ENCODE assay signal across 8 mouse cellular contexts in the genomic region with DNA sequence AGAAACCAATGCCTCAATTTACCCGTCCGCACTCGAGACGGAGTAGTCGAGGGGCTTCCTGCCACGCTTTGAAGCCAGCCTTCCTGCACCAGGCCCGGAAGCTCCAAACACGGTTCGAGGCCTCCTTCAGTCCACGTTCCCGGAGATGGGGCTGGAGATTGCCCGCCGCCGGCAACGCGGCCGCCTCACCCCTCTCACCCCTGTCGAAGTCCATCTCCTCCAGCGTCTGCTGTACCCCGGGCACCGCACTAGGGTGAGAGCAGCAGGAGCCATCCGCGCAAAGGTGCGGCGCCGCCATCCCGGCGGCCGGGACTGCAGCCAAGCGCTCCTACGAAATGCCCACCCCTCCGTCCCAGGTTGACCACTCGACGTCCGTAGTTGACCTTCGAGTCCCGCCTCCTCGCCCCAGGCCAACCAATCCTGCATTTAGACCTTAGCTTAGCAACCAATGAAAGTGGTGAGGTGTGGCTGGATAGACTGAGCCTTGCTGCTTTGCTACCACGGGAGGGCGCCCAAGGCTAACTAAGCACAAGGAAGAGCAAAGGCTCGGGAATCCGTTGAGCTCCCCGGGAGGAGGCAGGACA. TPM values are rescaled to one million over a fixed set of nuclear protein-coding genes. Genes with fewer than 3 reads are reported as not detected.
DNase-seq lines count a peak whose midpoint lies in the region; ATAC-seq and TF ChIP-seq lines count a peak whose summit lies in the region.

Gene Ankrd39 (minus strand): TSS at position 558 of the 584 bp plus-strand sequence.

- H3K36me3 ChIP-seq in G1E (replicated peaks): peaks cover 33% of the 10 kb centered on the region
- peaks cover 28% of the 10 kb centered on the region for H3K36me3 ChIP-seq in forebrain, embryonic 16.5 days (ENCODE audit: control insufficient read depth, insufficient read depth)
- H3K36me3 ChIP-seq in lung, embryonic 14.5 days (ENCODE audit: insufficient read depth): peaks cover 50% of the 10 kb centered on the region
- no peaks in the 10 kb centered on the region for H3K36me3 ChIP-seq in thymus, adult 2 months (ENCODE audit: control insufficient read depth, insufficient read depth, low read length)

- H3K9me3 ChIP-seq in G1E (replicated peaks): no peaks in the 10 kb centered on the region
- no peaks in the 10 kb centered on the region for H3K9me3 ChIP-seq in forebrain, embryonic 16.5 days (ENCODE audit: control insufficient read depth, low read length)
- H3K9me3 ChIP-seq in lung, embryonic 14.5 days (ENCODE audit: low read depth, low read length): no peaks in the 10 kb centered on the region

- 0% methylated on average over 43 of the region's 43 CpGs for WGBS in forebrain, embryonic 16.5 days
- under 1% methylated on average over 43 of the region's 43 CpGs for WGBS in lung, embryonic 14.5 days
- WGBS in olfactory bulb, adult 2 months: under 1% methylated on average over 43 of the region's 43 CpGs
- under 1% methylated on average over 43 of the region's 43 CpGs for WGBS in thymus, adult 2 months

- TF ChIP-seq CTCF in G1E (IDR thresholded peaks at IDR 0.05; ENCODE audit: low read depth, low read length): peak; percentile 89
- TF ChIP-seq CTCF in layer of hippocampus, adult 2 months (conservative IDR thresholded peaks at IDR 0.05): peak; percentile 97
- TF ChIP-seq CTCF in lung, embryonic 14.5 days (IDR thresholded peaks at IDR 0.05; ENCODE audit: low read depth): peak; percentile 99
- TF ChIP-seq CTCF in olfactory bulb, adult 2 months (IDR thresholded peaks at IDR 0.05; ENCODE audit: insufficient read depth, low read depth, low read length): peak; percentile 79
- TF ChIP-seq CTCF in thymus, adult 2 months (IDR thresholded peaks at IDR 0.05; ENCODE audit: borderline replicate concordance, control insufficient read depth, extremely low read depth, insufficient read depth, low read length, poor library complexity): peak; percentile 87

- DNase-seq in G1E (ENCODE audit: low spot score): peak; percentile 100
- DNase-seq in cerebellum, adult 18-20 months: peak; percentile 97 to 100
- DNase-seq in heart, postnatal 36 days: peak; percentile 94 to 97
- DNase-seq in layer of hippocampus, adult 2 months (ENCODE audit: low spot score in 2 of 2): peak; percentile 97 to 99
- DNase-seq in lung, embryonic 14.5 days: peak; percentile 99
- peak; percentile 97 for DNase-seq in thymus, adult 2 months

- ATAC-seq in G1E (ENCODE audit: extremely low read depth, insufficient number of reproducible peaks, low FRiP score, poor library complexity, severe bottlenecking): peak; percentile 99
- ATAC-seq in forebrain, embryonic 16.5 days: peak; percentile 97
- peak; percentile 96 for ATAC-seq in lung, embryonic 14.5 days (ENCODE audit: insufficient read depth)

- peak within 1 kb of the TSS; percentile 81 for H3K4me3 ChIP-seq in G1E (ENCODE audit: low read depth, low read length)
- peak within 1 kb of the TSS; percentile 76 for H3K4me3 ChIP-seq in forebrain, embryonic 16.5 days (replicated peaks; ENCODE audit: low read length)
- H3K4me3 ChIP-seq in layer of hippocampus, adult 2 months: peak within 1 kb of the TSS; percentile 96
- H3K4me3 ChIP-seq in lung, embryonic 14.5 days (ENCODE audit: low read depth, low read length): peak within 1 kb of the TSS; percentile 68
- H3K4me3 ChIP-seq in olfactory bulb, adult 2 months (ENCODE audit: insufficient read depth, low read depth, low read length): peak within 1 kb of the TSS; percentile 83
- peak within 1 kb of the TSS; percentile 77 for H3K4me3 ChIP-seq in thymus, adult 2 months (ENCODE audit: control insufficient read depth, insufficient read depth, low read length)

- peaks cover 23% of the 10 kb centered on the region for H3K4me1 ChIP-seq in G1E (ENCODE audit: insufficient read depth, low read depth, low read length)
- peaks cover 39% of the 10 kb centered on the region for H3K4me1 ChIP-seq in forebrain, embryonic 16.5 days (replicated peaks; ENCODE audit: control insufficient read depth, insufficient read depth, low read length)
- H3K4me1 ChIP-seq in lung, embryonic 14.5 days (ENCODE audit: insufficient read depth): 0 out of 2 replicates have a peak, but pooled peaks cover 8% of the 10 kb centered on the region
- peaks cover 8% of the 10 kb centered on the region for H3K4me1 ChIP-seq in olfactory bulb, adult 2 months (ENCODE audit: control insufficient read depth, insufficient read depth, low read length)
- H3K4me1 ChIP-seq in thymus, adult 2 months (replicated peaks; ENCODE audit: control insufficient read depth, insufficient read depth, low read length): peaks cover 5% of the 10 kb centered on the region

- intact Hi-C loops in heart, postnatal 36 days (cut with DNase I): loop anchor here (1.0 to 5.0 kb wide), 4 partner anchors 88 to 190 kb away; no protein-coding TSS in a partner anchor

- TF ChIP-seq POLR2A in olfactory bulb, adult 2 months (IDR thresholded peaks at IDR 0.05; ENCODE audit: insufficient read depth, low read depth, low read length): no peak; the same call in 1 of the 2 replicates
- peak; percentile 87 for TF ChIP-seq POLR2A in thymus, adult 2 months (IDR thresholded peaks at IDR 0.05; ENCODE audit: control insufficient read depth, extremely low read depth, insufficient read depth, low read length, poor library complexity)

- H3K9ac ChIP-seq in forebrain, embryonic 16.5 days (replicated peaks; ENCODE audit: low read depth, low read length): peak within 1 kb of the TSS; percentile 76
- H3K9ac ChIP-seq in lung, embryonic 14.5 days: peak within 1 kb of the TSS; percentile 71

- H3K27me3 ChIP-seq in G1E (ENCODE audit: insufficient read depth, low read length): peaks cover 26% of the 10 kb centered on the region
- no peaks in the 10 kb centered on the region for H3K27me3 ChIP-seq in forebrain, embryonic 16.5 days (replicated peaks; ENCODE audit: control insufficient read depth, insufficient read depth, low read length)
- H3K27me3 ChIP-seq in lung, embryonic 14.5 days (ENCODE audit: insufficient read depth, low read length): no peaks in the 10 kb centered on the region
- H3K27me3 ChIP-seq in thymus, adult 2 months (ENCODE audit: control insufficient read depth, insufficient read depth, low read length): no peaks in the 10 kb centered on the region

- H3K27ac ChIP-seq in forebrain, embryonic 16.5 days (ENCODE audit: low read length): peak within 1 kb of the TSS; percentile 62
- peak within 1 kb of the TSS; percentile 94 for H3K27ac ChIP-seq in layer of hippocampus, adult 2 months
- H3K27ac ChIP-seq in lung, embryonic 14.5 days (ENCODE audit: low read depth): peak within 1 kb of the TSS; percentile 72
- 0 out of 2 replicates have a peak within 1 kb of the TSS, but pooled peaks have one; percentile 47 for H3K27ac ChIP-seq in olfactory bulb, adult 2 months (ENCODE audit: insufficient read depth, low read depth, low read length)
- H3K27ac ChIP-seq in thymus, adult 2 months (ENCODE audit: control insufficient read depth, insufficient read depth, low read length): no peak within 1 kb of the TSS

- peak within 1 kb of the TSS; percentile 80 for H3K4me2 ChIP-seq in forebrain, embryonic 16.5 days (ENCODE audit: low read length)
- peak within 1 kb of the TSS; percentile 77 for H3K4me2 ChIP-seq in lung, embryonic 14.5 days

RNA-seq across cellular contexts. Expression of gene Ankrd39, which starts in this region (rescaled TPM):
- total RNA-seq in G1E (2014; fragmentation: Nextera tagmentation): 9.9 and 15.7 TPM in 2 replicates
- total RNA-seq in G1E (2017): 11.9 and 12.3 TPM in 2 replicates
- polyA plus RNA-seq in G1E (2012): 15.7 and 17.3 TPM in 2 replicates
- polyA plus RNA-seq in forebrain, embryonic 16.5 days (2015; fragmentation: Nextera tagmentation; extraction: Ambion mirVana): 15.4 and 24.4 TPM in 2 replicates
- 1 to 10 TPM; 7.3 to 7.8 TPM for total RNA-seq in heart, postnatal 36 days (2021)
- 10 to 100 TPM; 13.4 to 13.7 TPM for total RNA-seq in layer of hippocampus, adult 2 months (2021)
- 18.9 and 19.9 TPM in 2 replicates for polyA plus RNA-seq in lung, embryonic 14.5 days (2014; fragmentation: Nextera tagmentation; extraction: Ambion mirVana)
- polyA plus RNA-seq in olfactory bulb, adult 2 months (2012; ENCODE audit: insufficient read depth, insufficient read length, low replicate concordance, missing spikeins): not detected in 2 replicates
- 48.4 and 51.8 TPM in 2 replicates for polyA plus RNA-seq in thymus, adult 2 months (2012; rRNA removed)

Comparison
In these comparisons a context has a peak if more than half of its experiments do, and no peak if none do; other contexts are left out.
1. RNA of gene Ankrd39 (polyA plus RNA-seq): 48.4 to 51.8 TPM in thymus, adult 2 months, 15.4 to 24.4 TPM in forebrain, embryonic 16.5 days, 18.9 to 19.9 TPM in lung, embryonic 14.5 days and 15.7 to 17.3 TPM in G1E; not detected in olfactory bulb, adult 2 months; every median in the first group is over 10 times any median in the second.
2. Peak in every context shown above with its lines, with median percentiles within 50 percentile points of each other: ATAC-seq, DNase-seq, H3K4me3 ChIP-seq and CTCF ChIP-seq.